Mouse (Mus musculus): ENCODE measurements around the gene Sox6. TPM values are rescaled to one million over a fixed set of nuclear protein-coding genes. Genes with fewer than 3 reads are reported as not detected.

The Sox6 gene
- polyA plus RNA-seq, 1 experiment from 2014 or later, result 51.2 TPM

- no peaks in the 10 kb centered on the region for H3K27me3 ChIP-seq (ENCODE audit: control insufficient read depth, insufficient read depth, low read length)
- 95% methylated on average over 1 of the region's 1 CpGs for WGBS
- no peak overlapping the region for H3K27ac ChIP-seq (ENCODE audit: low read depth, low read length)
- H3K9me3 ChIP-seq (ENCODE audit: control insufficient read depth, low read length), result no peaks in the 10 kb centered on the region
- H3K9ac ChIP-seq (replicated peaks; ENCODE audit: low read depth, low read length), result no peak overlapping the region
- H3K4me2 ChIP-seq (ENCODE audit: low read depth, low read length), result no peak overlapping the region
- no peaks in the 10 kb centered on the region for H3K4me1 ChIP-seq (ENCODE audit: control insufficient read depth, insufficient read depth, low read length)
- no peak overlapping the region for H3K4me3 ChIP-seq (ENCODE audit: low read depth, low read length)
- no peak for ATAC-seq (ENCODE audit: low read depth)
- no peaks in the 10 kb centered on the region for H3K36me3 ChIP-seq (ENCODE audit: control insufficient read depth, insufficient read depth, low read length)
Observed at GRCm38 (mm10) chr7:115888561-115888960, 150.0 kb downstream of the Sox6 start.

DNA sequence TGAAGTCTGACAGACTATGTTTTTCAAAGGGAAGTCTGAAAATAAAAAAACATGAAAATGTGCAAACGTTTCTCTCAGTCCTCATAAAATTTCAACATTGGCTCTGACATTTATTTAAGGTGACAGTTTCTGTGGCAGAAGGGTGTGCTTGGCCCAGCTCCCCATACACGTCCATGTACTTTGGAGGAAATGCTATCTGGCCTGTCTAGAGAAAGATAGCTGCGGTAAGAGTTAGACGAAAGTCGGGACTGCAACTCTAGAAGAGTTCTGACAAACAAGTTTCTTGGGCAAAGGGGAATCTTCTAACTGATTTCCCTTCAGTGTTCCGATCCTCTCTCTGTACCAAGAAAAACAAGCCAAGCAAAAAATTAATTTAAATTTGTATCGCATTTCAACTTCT is 150.5 kb downstream of the Sox6 start:
- Histone ChIP-seq H3K9ac (replicated peaks; ENCODE audit: low read depth, low read length) (no peak overlapping the region), H3K36me3 (ENCODE audit: control insufficient read depth, insufficient read depth, low read length) (no peaks in the 10 kb centered on the region), H3K4me2 (ENCODE audit: low read depth, low read length) (no peak overlapping the region), H3K4me1 (ENCODE audit: control insufficient read depth, insufficient read depth, low read length) (no peaks in the 10 kb centered on the region), H3K27ac (ENCODE audit: low read depth, low read length) (no peak overlapping the region), H3K27me3 (ENCODE audit: control insufficient read depth, insufficient read depth, low read length) (no peaks in the 10 kb centered on the region), H3K9me3 (ENCODE audit: control insufficient read depth, low read length) (no peaks in the 10 kb centered on the region), H3K4me3 (ENCODE audit: low read depth, low read length) (no peak overlapping the region)
- whole genome bisulfite sequencing, result 95% methylated on average over 7 of the region's 7 CpGs
- ATAC-seq (ENCODE audit: low read depth), result no peak

DNA sequence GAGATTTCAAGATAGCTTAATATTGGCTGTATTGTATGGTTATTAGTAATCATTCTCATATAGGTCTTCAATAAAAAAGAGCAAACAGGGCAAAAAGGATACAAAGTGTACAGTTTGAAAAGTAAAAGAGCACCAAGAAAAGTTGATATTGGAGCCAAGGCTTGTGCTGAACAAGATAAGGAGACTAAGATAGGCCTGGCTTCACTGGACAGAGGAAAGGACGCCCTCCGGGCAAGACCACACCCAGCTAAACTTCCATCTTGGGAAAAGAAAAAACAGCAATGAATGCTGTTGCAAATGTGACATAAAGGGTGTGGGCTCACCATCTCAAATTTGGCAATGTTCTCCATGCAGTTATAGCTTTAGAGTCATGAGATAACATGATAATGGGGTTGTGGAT is 165.7 kb downstream of the Sox6 start:
- Histone ChIP-seq H3K9me3 (ENCODE audit: control insufficient read depth, low read length) (no peaks in the 10 kb centered on the region), H3K4me3 (ENCODE audit: low read depth, low read length) (no peak overlapping the region), H3K9ac (replicated peaks; ENCODE audit: low read depth, low read length) (no peak overlapping the region), H3K4me1 (ENCODE audit: control insufficient read depth, insufficient read depth, low read length) (peaks cover 3% of the 10 kb centered on the region; the same call in 1 of the 2 replicates), H3K4me2 (ENCODE audit: low read depth, low read length) (no peak overlapping the region), H3K27me3 (ENCODE audit: control insufficient read depth, insufficient read depth, low read length) (no peaks in the 10 kb centered on the region; the same call in 1 of the 2 replicates), H3K36me3 (ENCODE audit: control insufficient read depth, insufficient read depth, low read length) (no peaks in the 10 kb centered on the region), H3K27ac (ENCODE audit: low read depth, low read length) (no peak overlapping the region)
- ATAC-seq (ENCODE audit: low read depth), result no peak
- WGBS, result 96% methylated on average over 2 of the region's 2 CpGs

GRCm38 (mm10) chr7:115868504-115868903 is 170.1 kb downstream of the Sox6 start:
- Histone ChIP-seq H3K9me3 (ENCODE audit: control insufficient read depth, low read length) (no peaks in the 10 kb centered on the region), H3K9ac (replicated peaks; ENCODE audit: low read depth, low read length) (no peak overlapping the region), H3K4me3 (ENCODE audit: low read depth, low read length) (no peak overlapping the region), H3K27ac (ENCODE audit: low read depth, low read length) (no peak overlapping the region), H3K27me3 (ENCODE audit: control insufficient read depth, insufficient read depth, low read length) (no peaks in the 10 kb centered on the region; the same call in 1 of the 2 replicates), H3K4me1 (ENCODE audit: control insufficient read depth, insufficient read depth, low read length) (peaks cover 11% of the 10 kb centered on the region; the same call in 1 of the 2 replicates), H3K36me3 (ENCODE audit: control insufficient read depth, insufficient read depth, low read length) (no peaks in the 10 kb centered on the region), H3K4me2 (ENCODE audit: low read depth, low read length) (no peak overlapping the region)
- WGBS, result 72% methylated on average over 2 of the region's 2 CpGs
- ATAC-seq (ENCODE audit: low read depth), result no peak

DNA sequence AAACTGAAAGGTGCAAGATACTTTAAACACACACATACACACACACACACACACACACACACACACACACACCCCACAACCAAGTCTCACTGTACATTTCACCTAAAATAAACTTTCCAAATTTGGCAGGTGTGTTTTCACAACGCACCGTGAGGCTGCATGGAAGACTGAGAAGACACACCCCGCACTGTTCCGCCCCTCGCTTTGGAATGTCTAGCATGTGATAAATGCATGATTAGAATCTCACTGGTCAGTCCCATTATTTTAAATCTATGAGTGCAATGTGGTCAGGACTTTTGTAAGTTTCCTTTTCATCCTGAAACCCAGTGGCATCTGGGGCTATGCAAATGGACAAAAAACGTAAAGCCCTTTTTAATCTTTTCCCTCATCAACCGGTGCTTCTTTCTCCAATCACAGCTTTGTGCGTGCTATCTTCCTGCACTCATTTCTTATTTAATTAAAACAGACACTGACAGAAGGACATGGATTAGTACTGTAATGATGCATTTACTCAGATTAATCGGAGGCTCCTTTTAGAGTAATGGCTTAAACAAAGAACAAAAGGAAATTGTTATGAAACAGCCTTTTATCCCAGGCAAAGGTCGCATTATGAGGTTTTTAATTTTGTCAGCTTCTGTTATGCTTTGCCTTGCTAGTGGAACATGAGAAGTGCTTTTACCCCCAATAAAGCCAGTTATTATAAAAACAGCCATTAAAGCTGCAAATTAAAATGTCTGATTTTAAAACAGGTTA is 170.9 kb downstream of the Sox6 start:
- H3K36me3 ChIP-seq (ENCODE audit: control insufficient read depth, insufficient read depth, low read length), result no peaks in the 10 kb centered on the region
- H3K27ac ChIP-seq (ENCODE audit: low read depth, low read length), result no peak overlapping the region

DNA sequence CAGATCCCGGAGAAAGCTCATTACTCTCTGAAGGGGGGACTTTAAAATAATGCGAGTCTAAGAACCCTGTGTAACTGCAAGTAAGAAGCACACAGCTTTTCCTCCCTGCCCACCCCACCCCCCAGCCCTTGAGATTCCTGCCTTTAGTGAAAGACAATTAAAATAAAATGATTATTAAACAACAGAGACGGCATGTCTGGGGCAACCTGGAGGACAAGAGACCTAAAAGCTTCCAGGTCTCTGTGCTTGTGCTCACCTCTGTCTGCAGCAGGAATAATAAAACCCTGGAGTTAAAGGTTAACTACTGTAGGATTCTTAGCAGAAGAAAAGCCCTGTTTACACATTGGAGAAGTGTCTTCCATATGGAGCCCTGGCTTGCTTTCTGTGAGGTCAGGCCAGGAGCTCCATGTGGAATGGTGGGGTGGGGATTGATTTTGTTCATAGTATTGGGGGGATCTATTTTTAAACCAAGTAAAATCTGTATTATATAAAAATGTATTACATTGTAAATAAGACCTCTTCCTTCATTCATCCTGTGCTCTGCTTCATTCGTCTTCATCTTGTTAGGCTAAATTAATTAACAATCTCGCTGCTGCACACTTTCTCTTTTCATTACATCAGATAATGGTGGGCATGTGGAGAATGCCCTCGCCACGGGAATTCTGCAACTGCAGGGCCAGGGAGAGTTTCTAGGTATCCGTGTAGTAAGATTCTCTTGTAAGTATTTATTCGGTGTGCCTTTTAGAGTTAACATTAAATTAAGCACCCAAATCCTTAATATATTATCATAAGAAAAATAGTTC is 171.7 kb downstream of the Sox6 start:
- WGBS, result 13% methylated on average over 9 of the region's 9 CpGs
- peaks cover 11% of the 10 kb centered on the region; the same call in 1 of the 2 replicates for H3K4me1 ChIP-seq (ENCODE audit: control insufficient read depth, insufficient read depth, low read length)
- no peak for ATAC-seq (ENCODE audit: low read depth)
- no peak overlapping the region for H3K27ac ChIP-seq (ENCODE audit: low read depth, low read length)
- H3K9me3 ChIP-seq (ENCODE audit: control insufficient read depth, low read length), result no peaks in the 10 kb centered on the region
- H3K9ac ChIP-seq (replicated peaks; ENCODE audit: low read depth, low read length), result no peak overlapping the region
- H3K27me3 ChIP-seq (ENCODE audit: control insufficient read depth, insufficient read depth, low read length), result no peaks in the 10 kb centered on the region; the same call in 1 of the 2 replicates
- H3K4me3 ChIP-seq (ENCODE audit: low read depth, low read length), result no peak overlapping the region
- H3K36me3 ChIP-seq (ENCODE audit: control insufficient read depth, insufficient read depth, low read length), result no peaks in the 10 kb centered on the region
- H3K4me2 ChIP-seq (ENCODE audit: low read depth, low read length), result no peak overlapping the region

More for the DNA sequence above, 170.9 kb downstream of the Sox6 start:
- ATAC-seq (ENCODE audit: low read depth), result no peak
- 18% methylated on average over 10 of the region's 10 CpGs for WGBS
- no peak overlapping the region for H3K9ac ChIP-seq (replicated peaks; ENCODE audit: low read depth, low read length)
- H3K27me3 ChIP-seq (ENCODE audit: control insufficient read depth, insufficient read depth, low read length), result no peaks in the 10 kb centered on the region; the same call in 1 of the 2 replicates
- H3K4me1 ChIP-seq (ENCODE audit: control insufficient read depth, insufficient read depth, low read length), result peaks cover 11% of the 10 kb centered on the region; the same call in 1 of the 2 replicates
- H3K4me2 ChIP-seq (ENCODE audit: low read depth, low read length), result no peak overlapping the region
- H3K9me3 ChIP-seq (ENCODE audit: control insufficient read depth, low read length), result no peaks in the 10 kb centered on the region
- H3K4me3 ChIP-seq (ENCODE audit: low read depth, low read length), result no peak overlapping the region

- Histone ChIP-seq H3K4me1 (ENCODE audit: control insufficient read depth, insufficient read depth, low read length) (peaks cover 11% of the 10 kb centered on the region; the same call in 1 of the 2 replicates), H3K27ac (ENCODE audit: low read depth, low read length) (no peak overlapping the region), H3K27me3 (ENCODE audit: control insufficient read depth, insufficient read depth, low read length) (no peaks in the 10 kb centered on the region; the same call in 1 of the 2 replicates), H3K9ac (replicated peaks; ENCODE audit: low read depth, low read length) (no peak overlapping the region), H3K4me3 (ENCODE audit: low read depth, low read length) (no peak overlapping the region), H3K4me2 (ENCODE audit: low read depth, low read length) (no peak overlapping the region), H3K36me3 (ENCODE audit: control insufficient read depth, insufficient read depth, low read length) (no peaks in the 10 kb centered on the region), H3K9me3 (ENCODE audit: control insufficient read depth, low read length) (no peaks in the 10 kb centered on the region)
- no peak for ATAC-seq (ENCODE audit: low read depth)
- WGBS, result 8% methylated on average over 9 of the region's 9 CpGs
Observed at GRCm38 (mm10) chr7:115865979-115866697, 172.5 kb downstream of the Sox6 start.

- Histone ChIP-seq H3K4me2 (ENCODE audit: low read depth, low read length) (no peak overlapping the region), H3K9ac (replicated peaks; ENCODE audit: low read depth, low read length) (no peak overlapping the region), H3K27me3 (ENCODE audit: control insufficient read depth, insufficient read depth, low read length) (no peaks in the 10 kb centered on the region; the same call in 1 of the 2 replicates), H3K4me3 (ENCODE audit: low read depth, low read length) (no peak overlapping the region), H3K27ac (ENCODE audit: low read depth, low read length) (no peak overlapping the region), H3K4me1 (ENCODE audit: control insufficient read depth, insufficient read depth, low read length) (peaks cover 11% of the 10 kb centered on the region; the same call in 1 of the 2 replicates), H3K36me3 (ENCODE audit: control insufficient read depth, insufficient read depth, low read length) (no peaks in the 10 kb centered on the region), H3K9me3 (ENCODE audit: control insufficient read depth, low read length) (no peaks in the 10 kb centered on the region)
- 25% methylated on average over 6 of the region's 6 CpGs for WGBS
- no peak for ATAC-seq (ENCODE audit: low read depth)
Observed at GRCm38 (mm10) chr7:115865231-115865630, 173.4 kb downstream of the Sox6 start.
